8 mouse cellular contexts compared by ENCODE assay signal in genomic region chr2:121358381-121358780, GRCm38 (mm10). TPM values are rescaled to one million over a fixed set of nuclear protein-coding genes. Genes with fewer than 3 reads are reported as not detected.
DNase-seq lines count a peak whose midpoint lies in the region; ATAC-seq and TF ChIP-seq lines count a peak whose summit lies in the region.

No protein-coding gene starts in this region.

- DNase-seq in ES-E14 (ENCODE audit: low read depth, low spot score) = peak; percentile 60
- peak; percentile 46 for DNase-seq in brain, embryonic 18.5 days (ENCODE audit: low read depth, low spot score)
- DNase-seq in forebrain, embryonic 11.5 days (ENCODE audit: low spot score) = peak; percentile 70
- DNase-seq in left cerebral cortex, postnatal 14 days (ENCODE audit: low spot score in 2 of 2) = peak; percentile 83 to 85
- DNase-seq in midbrain, embryonic 10.5 days (ENCODE audit: low spot score) = peak; percentile 40
- DNase-seq in right cerebral cortex, postnatal 36 days (ENCODE audit: low spot score in 2 of 2) = peak; percentile 83 to 85

- H3K4me2 ChIP-seq in forebrain, embryonic 11.5 days (ENCODE audit: low read depth, low read length, severe bottlenecking) = peak overlapping the region; percentile 59
- H3K4me2 ChIP-seq in intestine, embryonic 16.5 days (ENCODE audit: low read depth, low read length) = peak overlapping the region; percentile 62

- H3K4me1 ChIP-seq in ES-E14 (ENCODE audit: control insufficient read depth in 2 of 2, insufficient read depth in 2 of 2, low read length in 2 of 2, poor library complexity in 1 of 2) = peaks cover 2 to 7% of the 10 kb centered on the region in 2 experiments; a peak in 2 of 4 replicates
- peaks cover 10% of the 10 kb centered on the region; the same call in 1 of the 2 replicates for H3K4me1 ChIP-seq in forebrain, embryonic 11.5 days (replicated peaks; ENCODE audit: control insufficient read depth, insufficient read depth, low read length)
- H3K4me1 ChIP-seq in intestine, embryonic 16.5 days (ENCODE audit: control insufficient read depth, insufficient read depth, low read length) = peaks cover 16% of the 10 kb centered on the region
- H3K4me1 ChIP-seq in midbrain, embryonic 10.5 days = peaks cover 29% of the 10 kb centered on the region

- in situ Hi-C loops in ES-E14 (cut with MboI; ENCODE audit: low sequenced_read_pairs in 2 of 2, unreplicated experiment in 2 of 2) = no loop called here

- no peaks in the 10 kb centered on the region for H3K9me3 ChIP-seq in ES-E14 (ENCODE audit: control insufficient read depth, insufficient read depth, low read depth, low read length)
- no peaks in the 10 kb centered on the region for H3K9me3 ChIP-seq in forebrain, embryonic 11.5 days (ENCODE audit: control insufficient read depth, low read length)
- H3K9me3 ChIP-seq in intestine, embryonic 16.5 days (ENCODE audit: control insufficient read depth, low read length) = no peaks in the 10 kb centered on the region
- H3K9me3 ChIP-seq in midbrain, embryonic 10.5 days (replicated peaks) = no peaks in the 10 kb centered on the region

- 0% methylated on average over 16 of the region's 16 CpGs for WGBS in forebrain, embryonic 11.5 days
- WGBS in intestine, embryonic 16.5 days = under 1% methylated on average over 16 of the region's 16 CpGs
- under 1% methylated on average over 16 of the region's 16 CpGs for WGBS in midbrain, embryonic 10.5 days

- no peak overlapping the region for H3K27ac ChIP-seq in ES-E14 (ENCODE audit: insufficient read depth, low read depth, low read length, poor library complexity, severe bottlenecking)
- H3K27ac ChIP-seq in forebrain, embryonic 11.5 days (ENCODE audit: low read depth, low read length) = no peak overlapping the region
- peak overlapping the region; percentile 95 for H3K27ac ChIP-seq in intestine, embryonic 16.5 days (ENCODE audit: low read length)
- peak overlapping the region; percentile 3 for H3K27ac ChIP-seq in midbrain, embryonic 10.5 days (replicated peaks)

- H3K36me3 ChIP-seq in ES-E14 (ENCODE audit: control insufficient read depth, insufficient read depth, low read length, poor library complexity, severe bottlenecking) = no peaks in the 10 kb centered on the region; the same call in 1 of the 2 replicates
- H3K36me3 ChIP-seq in forebrain, embryonic 11.5 days (ENCODE audit: control insufficient read depth, insufficient read depth, low read length) = no peaks in the 10 kb centered on the region
- no peaks in the 10 kb centered on the region for H3K36me3 ChIP-seq in intestine, embryonic 16.5 days (ENCODE audit: control insufficient read depth, insufficient read depth, low read length)
- H3K36me3 ChIP-seq in midbrain, embryonic 10.5 days = no peaks in the 10 kb centered on the region

- H3K27me3 ChIP-seq in forebrain, embryonic 11.5 days (ENCODE audit: control insufficient read depth, insufficient read depth, low read length) = peaks cover 6% of the 10 kb centered on the region; the same call in 1 of the 2 replicates
- no peaks in the 10 kb centered on the region for H3K27me3 ChIP-seq in intestine, embryonic 16.5 days (replicated peaks; ENCODE audit: control insufficient read depth, insufficient read depth, low read length)
- peaks cover 40% of the 10 kb centered on the region for H3K27me3 ChIP-seq in midbrain, embryonic 10.5 days (ENCODE audit: low read depth, poor library complexity, severe bottlenecking)

- H3K4me3 ChIP-seq in ES-E14 (ENCODE audit: insufficient read depth in 1 of 2, low read depth in 1 of 2, low read length in 2 of 2, poor library complexity in 1 of 2, severe bottlenecking in 1 of 2) = peak overlapping the region; percentile 64 to 73
- peak overlapping the region; percentile 30 for H3K4me3 ChIP-seq in forebrain, embryonic 11.5 days (ENCODE audit: low read depth, low read length)
- H3K4me3 ChIP-seq in intestine, embryonic 16.5 days (ENCODE audit: low read length) = peak overlapping the region; percentile 56
- peak overlapping the region; percentile 50 for H3K4me3 ChIP-seq in midbrain, embryonic 10.5 days

- peak; percentile 25; the same call in 1 of the 2 replicates for ATAC-seq in forebrain, embryonic 11.5 days (replicated peaks; ENCODE audit: low FRiP score)
- ATAC-seq in intestine, embryonic 16.5 days = peak; percentile 79
- ATAC-seq in erythroblast, adult 5-6 weeks (replicated peaks; ENCODE audit: low FRiP score, poor library complexity, severe bottlenecking) = no peak

- intact Hi-C loops in left cerebral cortex, postnatal 14 days (cut with DNase I) = loop anchor here (5.0 kb wide), 1 partner anchor 61 kb away; no protein-coding TSS in a partner anchor

- H3K9ac ChIP-seq in ES-E14 (ENCODE audit: insufficient read depth, low read depth, low read length, poor library complexity, severe bottlenecking) = peak overlapping the region; percentile 63
- H3K9ac ChIP-seq in forebrain, embryonic 11.5 days (ENCODE audit: low read length) = peak overlapping the region; percentile 48
- peak overlapping the region; percentile 66 for H3K9ac ChIP-seq in intestine, embryonic 16.5 days (ENCODE audit: low read depth, low read length)

TF ChIP-seq in ES-E14, 5 proteins besides CTCF, POLR2A, EP300 and RAD21:
- TF ChIP-seq HCFC1 (IDR thresholded peaks at IDR 0.05; ENCODE audit: borderline replicate concordance, insufficient read depth, low read length) = no peak
- TF ChIP-seq ZC3H11A (IDR thresholded peaks at IDR 0.05; ENCODE audit: borderline replicate concordance, low read depth, low read length) = no peak
- no peak for TF ChIP-seq CHD2 (IDR thresholded peaks at IDR 0.05; ENCODE audit: low read depth, low read length)
- no peak for TF ChIP-seq ZNF384 (IDR thresholded peaks at IDR 0.05; ENCODE audit: low read depth, low read length)
- TF ChIP-seq MAFK (IDR thresholded peaks at IDR 0.05; ENCODE audit: insufficient read depth, low read depth, low read length) = no peak

RNA-seq across cellular contexts. Expression of gene Ckmt1, which starts 0.9 kb away (rescaled TPM):
- 8.3 and 11.3 TPM in 2 replicates for total RNA-seq in ES-E14 (2012; rRNA removed)
- polyA plus RNA-seq in forebrain, embryonic 11.5 days (2014; fragmentation: Nextera tagmentation; extraction: Ambion mirVana) = 3.0 and 3.6 TPM in 2 replicates
- polyA plus RNA-seq in intestine, embryonic 16.5 days (2015; fragmentation: Nextera tagmentation; extraction: Ambion mirVana) = 880 and 1,082 TPM in 2 replicates
- total RNA-seq in left cerebral cortex, postnatal 14 days (2021) = 100 to 1,000 TPM; 399 to 404 TPM
- 1.5 and 3.9 TPM in 2 replicates for polyA plus RNA-seq in midbrain, embryonic 10.5 days (2016; fragmentation: Nextera tagmentation; extraction: Ambion mirVana)
- total RNA-seq in erythroblast, adult 5-6 weeks (2015; ENCODE audit: low replicate concordance) = not detected in 2 replicates
- total RNA-seq in erythroblast, adult 5-6 weeks (2017; ENCODE audit: low replicate concordance) = 0.26 TPM in 1 of 2 replicates, not detected in the other

RNA-seq across cellular contexts. Expression of gene Ppip5k1, which starts 3.2 kb away (rescaled TPM):
- 7.6 and 8.8 TPM in 2 replicates for total RNA-seq in ES-E14 (2012; rRNA removed)
- 10.7 and 11.7 TPM in 2 replicates for polyA plus RNA-seq in forebrain, embryonic 11.5 days (2014; fragmentation: Nextera tagmentation; extraction: Ambion mirVana)
- 18.7 and 21.4 TPM in 2 replicates for polyA plus RNA-seq in intestine, embryonic 16.5 days (2015; fragmentation: Nextera tagmentation; extraction: Ambion mirVana)
- total RNA-seq in left cerebral cortex, postnatal 14 days (2021) = 10 to 100 TPM; 83.7 to 90.9 TPM
- 11.2 and 11.4 TPM in 2 replicates for polyA plus RNA-seq in midbrain, embryonic 10.5 days (2016; fragmentation: Nextera tagmentation; extraction: Ambion mirVana)
- total RNA-seq in erythroblast, adult 5-6 weeks (2015; ENCODE audit: low replicate concordance) = 2.7 and 5.2 TPM in 2 replicates
- total RNA-seq in erythroblast, adult 5-6 weeks (2017; ENCODE audit: low replicate concordance) = 9.8 and 10.1 TPM in 2 replicates

RNA-seq across cellular contexts. Expression of gene Strc, which starts 28.6 kb away (rescaled TPM):
- total RNA-seq in ES-E14 (2012; rRNA removed) = 0.09 TPM in 1 of 2 replicates, not detected in the other
- not detected in 2 replicates for polyA plus RNA-seq in forebrain, embryonic 11.5 days (2014; fragmentation: Nextera tagmentation; extraction: Ambion mirVana)
- polyA plus RNA-seq in intestine, embryonic 16.5 days (2015; fragmentation: Nextera tagmentation; extraction: Ambion mirVana) = 0.04 TPM in 2 replicates
- total RNA-seq in left cerebral cortex, postnatal 14 days (2021) = under 1 TPM in 1 of 2 experiments, not detected in 1; 0.29 TPM
- polyA plus RNA-seq in midbrain, embryonic 10.5 days (2016; fragmentation: Nextera tagmentation; extraction: Ambion mirVana) = not detected in 2 replicates
- total RNA-seq in erythroblast, adult 5-6 weeks (2015; ENCODE audit: low replicate concordance) = not detected in 2 replicates
- not detected in 2 replicates for total RNA-seq in erythroblast, adult 5-6 weeks (2017; ENCODE audit: low replicate concordance)

RNA-seq across cellular contexts. Expression of gene Pdia3, which starts 55.2 kb away (rescaled TPM):
- 209 and 251 TPM in 2 replicates for total RNA-seq in ES-E14 (2012; rRNA removed)
- polyA plus RNA-seq in forebrain, embryonic 11.5 days (2014; fragmentation: Nextera tagmentation; extraction: Ambion mirVana) = 407 and 435 TPM in 2 replicates
- 889 and 911 TPM in 2 replicates for polyA plus RNA-seq in intestine, embryonic 16.5 days (2015; fragmentation: Nextera tagmentation; extraction: Ambion mirVana)
- 100 to 1,000 TPM; 197 to 222 TPM for total RNA-seq in left cerebral cortex, postnatal 14 days (2021)
- 549 and 624 TPM in 2 replicates for polyA plus RNA-seq in midbrain, embryonic 10.5 days (2016; fragmentation: Nextera tagmentation; extraction: Ambion mirVana)
- total RNA-seq in erythroblast, adult 5-6 weeks (2015; ENCODE audit: low replicate concordance) = 80.1 and 87.8 TPM in 2 replicates
- total RNA-seq in erythroblast, adult 5-6 weeks (2017; ENCODE audit: low replicate concordance) = 66.2 and 70.2 TPM in 2 replicates

RNA-seq across cellular contexts. Expression of gene Catsper2, which starts 55.2 kb away (rescaled TPM):
- total RNA-seq in ES-E14 (2012; rRNA removed) = 3.3 and 3.7 TPM in 2 replicates
- 2.2 and 2.4 TPM in 2 replicates for polyA plus RNA-seq in forebrain, embryonic 11.5 days (2014; fragmentation: Nextera tagmentation; extraction: Ambion mirVana)
- polyA plus RNA-seq in intestine, embryonic 16.5 days (2015; fragmentation: Nextera tagmentation; extraction: Ambion mirVana) = 1.1 and 1.5 TPM in 2 replicates
- total RNA-seq in left cerebral cortex, postnatal 14 days (2021) = 1 to 10 TPM; 4.7 to 4.8 TPM
- 2.7 and 4.1 TPM in 2 replicates for polyA plus RNA-seq in midbrain, embryonic 10.5 days (2016; fragmentation: Nextera tagmentation; extraction: Ambion mirVana)
- total RNA-seq in erythroblast, adult 5-6 weeks (2015; ENCODE audit: low replicate concordance) = 2.9 TPM in 1 of 2 replicates, not detected in the other
- total RNA-seq in erythroblast, adult 5-6 weeks (2017; ENCODE audit: low replicate concordance) = 2.2 TPM in 1 of 2 replicates, not detected in the other

Comparison
In these comparisons a context has a peak if more than half of its experiments do, and no peak if none do; other contexts are left out.
1. H3K27ac ChIP-seq: peak in intestine, embryonic 16.5 days (single experiment) and midbrain, embryonic 10.5 days (single experiment); none in ES-E14 (single experiment) and forebrain, embryonic 11.5 days (single experiment).
2. RNA of gene Ckmt1, which starts 0.9 kb away (total RNA-seq): 399 to 404 TPM in left cerebral cortex, postnatal 14 days; 8.3 to 11.3 TPM in ES-E14 and 0.26 TPM in erythroblast, adult 5-6 weeks; every median in the first group is over 10 times any median in the second.
3. Peak in every context shown above with its lines, with median percentiles within 50 percentile points of each other: DNase-seq, H3K4me3 ChIP-seq and H3K9ac ChIP-seq.